Mouse (Mus musculus) cerebellum, adult 2 months (tissue): ENCODE results near the gene Smo.

ENCODE experiments used
- CTCF ChIP-seq: fragments of 200-500 bp; IDR thresholded peaks from 2 replicates; pipeline ENCODE4 v1.5.1; 2011; ENCODE audit warnings: low read depth, mild to moderate bottlenecking, control low read depth, low read length, moderate library complexity, borderline replicate concordance; ENCODE audit not compliant: insufficient read depth
- POLR2A ChIP-seq: fragments of 200-500 bp; IDR thresholded peaks from 2 replicates; pipeline ENCODE4 v1.6.1; 2011; ENCODE audit warnings: low read length, control low read depth, borderline replicate concordance; ENCODE audit not compliant: insufficient read depth

GRCm38 (mm10) chr6:29784413-29785021 is 49.2 kb downstream of the Smo start:
- TF ChIP-seq POLR2A (no peak), CTCF (no peak)
